Mouse (Mus musculus) bone marrow macrophage, adult 2 months (primary cell): ENCODE measurements at regions not wholly inside any gene's neighbourhood (a gene's known extent, or its start where the extent isn't known, plus 50 kb on each side); places are given as distances from the start of the nearest gene placed in this dataset.

Source experiments
- H3K27ac ChIP-seq: 2 replicates; pipeline ENCODE4 v1.5.1; 2012; ENCODE audit warnings: low read depth, low read length; ENCODE audit not compliant: insufficient read depth
- H3K4me1 ChIP-seq: 2 replicates; pipeline ENCODE4 v1.6.1; 2012; ENCODE audit warnings: low read length; ENCODE audit not compliant: control insufficient read depth, insufficient read depth
- H3K4me3 ChIP-seq: 2 replicates; pipeline ENCODE4 v1.5.1; 2012; ENCODE audit warnings: mild to moderate bottlenecking, low read length, moderate library complexity; ENCODE audit not compliant: insufficient read depth
- CTCF ChIP-seq: IDR thresholded peaks from 2 replicates; pipeline ENCODE4 v1.5.1; 2012; ENCODE audit warnings: low read depth, mild to moderate bottlenecking, low read length, moderate library complexity
- POLR2A ChIP-seq: IDR thresholded peaks from 2 replicates; pipeline ENCODE4 v1.6.1; 2012; ENCODE audit warnings: mild to moderate bottlenecking, low read depth, low read length, borderline replicate concordance

DNA sequence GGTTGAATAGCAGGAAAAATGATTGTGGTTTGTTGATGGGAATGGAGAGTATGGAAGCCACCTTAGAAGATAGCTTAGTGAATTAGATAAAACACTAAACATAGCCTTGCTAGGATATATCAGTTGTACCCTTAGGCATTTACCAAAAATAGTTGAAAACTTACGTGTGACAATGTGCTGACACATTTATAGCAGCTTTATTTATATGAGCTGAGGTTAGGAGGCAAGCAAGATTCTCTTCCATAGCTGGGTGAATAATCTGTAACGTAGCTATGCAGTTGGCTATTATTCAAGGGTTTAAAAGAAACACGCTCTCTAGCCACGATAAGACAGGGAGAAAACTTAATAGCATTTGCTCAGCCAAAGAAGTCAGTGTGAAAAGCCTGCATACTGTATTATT, 685.4 kb downstream of the Hs3st4 start:
- TF ChIP-seq CTCF (no peak), POLR2A (no peak)
- Histone ChIP-seq H3K27ac (no peak overlapping the region), H3K4me3 (no peak overlapping the region), H3K4me1 (no peaks in the 10 kb centered on the region)

DNA sequence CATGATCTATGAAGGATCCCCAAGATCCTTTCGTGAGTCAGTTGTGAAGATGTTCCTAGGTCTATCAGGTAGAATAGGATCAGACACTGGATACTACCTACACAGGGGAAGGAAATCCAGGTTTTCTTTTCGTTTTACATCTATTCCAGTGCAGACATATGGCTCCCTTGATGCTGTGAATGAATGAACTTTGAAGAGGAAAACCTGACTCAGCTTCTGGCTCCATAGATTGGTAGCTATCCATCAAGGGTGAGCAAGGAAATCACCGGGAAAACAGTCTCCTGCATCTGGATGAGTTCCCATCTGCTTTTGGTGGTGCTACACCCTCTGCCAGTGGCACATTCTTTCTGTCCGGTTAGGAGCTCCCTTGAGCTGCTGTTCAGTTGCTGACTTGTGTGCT, 687.8 kb downstream of the Hs3st4 start:
- Histone ChIP-seq H3K27ac (no peak overlapping the region), H3K4me1 (no peaks in the 10 kb centered on the region), H3K4me3 (no peak overlapping the region)
- TF ChIP-seq CTCF (no peak), POLR2A (no peak)

DNA sequence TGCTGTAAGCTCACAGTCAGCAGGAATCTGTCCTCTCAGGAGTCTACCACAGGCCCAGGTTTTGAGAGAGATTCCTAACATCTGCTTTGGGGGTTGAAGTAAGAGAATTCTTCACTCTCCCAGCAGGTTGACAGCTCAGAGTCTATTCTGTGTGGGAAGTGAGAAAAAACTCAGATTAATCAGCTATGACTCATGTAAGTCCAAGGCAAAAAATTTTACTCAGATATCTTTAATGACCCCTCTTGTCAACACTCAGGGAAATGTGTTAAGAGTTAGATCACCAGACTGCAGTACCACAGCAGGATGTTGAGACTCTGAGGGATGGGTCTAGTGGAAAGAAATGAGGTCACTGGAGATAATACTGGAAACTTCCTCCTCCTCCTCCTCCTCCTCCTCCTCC, 688.4 kb downstream of the Hs3st4 start:
- no peak overlapping the region for H3K27ac ChIP-seq
- no peaks in the 10 kb centered on the region for H3K4me1 ChIP-seq
- no peak for TF ChIP-seq POLR2A
- TF ChIP-seq CTCF, result no peak
- no peak overlapping the region for H3K4me3 ChIP-seq

DNA sequence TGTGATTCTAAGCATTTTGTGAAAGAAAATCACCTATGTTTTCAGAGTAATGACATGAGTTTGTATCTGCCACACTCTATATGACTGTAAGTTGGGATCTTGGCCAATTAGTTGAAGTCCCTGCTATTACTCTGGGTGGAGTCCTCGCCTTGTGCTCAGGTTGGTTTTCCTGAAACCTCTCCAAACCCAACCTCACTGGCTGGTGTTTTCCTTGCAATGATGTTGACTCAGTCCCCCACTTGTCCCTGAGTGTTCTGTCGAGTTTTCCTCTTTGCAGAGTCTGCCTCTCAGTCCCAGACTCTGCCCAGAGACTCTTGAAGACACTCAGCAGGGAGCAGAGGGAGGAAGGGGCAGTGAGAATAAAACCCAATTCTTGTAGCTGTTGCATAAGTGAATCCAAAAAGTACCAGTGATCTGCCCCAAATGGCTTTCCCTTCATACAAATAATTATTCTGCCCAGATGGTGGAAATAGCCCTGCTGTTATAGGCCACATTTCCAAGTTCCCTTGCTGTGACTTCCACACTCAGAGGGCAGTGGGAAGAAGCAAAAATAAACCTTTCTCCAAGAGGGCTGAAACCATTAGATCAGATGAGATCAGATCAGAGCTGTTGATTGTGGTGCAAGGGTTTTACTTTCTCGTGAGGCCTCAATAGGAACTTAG, 694.3 kb downstream of the Hs3st4 start:
- H3K27ac ChIP-seq, result no peak overlapping the region
- TF ChIP-seq CTCF (no peak), POLR2A (no peak)

DNA sequence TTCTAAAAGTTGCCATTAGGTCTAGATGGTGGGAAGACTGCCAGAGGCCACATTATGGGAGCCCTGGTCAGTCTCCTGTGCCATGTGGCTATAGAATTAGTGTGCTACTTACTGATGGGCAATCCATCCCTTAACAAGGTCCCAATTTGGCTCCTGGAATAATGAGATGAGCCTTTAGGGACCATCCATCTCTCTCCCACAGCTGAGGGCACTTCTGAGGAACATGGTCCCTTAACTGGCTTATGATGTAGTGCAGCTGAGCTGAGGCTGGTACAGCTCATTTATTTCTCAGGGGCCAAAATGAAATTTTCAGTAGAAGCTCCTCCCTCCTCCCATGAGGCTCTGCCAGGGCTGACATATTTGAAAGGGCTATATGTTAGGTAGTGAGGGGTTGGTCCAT, 697.9 kb downstream of the Hs3st4 start:
- H3K27ac ChIP-seq, result no peak overlapping the region
- TF ChIP-seq CTCF, result no peak
- TF ChIP-seq POLR2A, result no peak

More for the DNA sequence above, 694.3 kb downstream of the Hs3st4 start:
- Histone ChIP-seq H3K4me3 (no peak overlapping the region), H3K4me1 (no peaks in the 10 kb centered on the region)

DNA sequence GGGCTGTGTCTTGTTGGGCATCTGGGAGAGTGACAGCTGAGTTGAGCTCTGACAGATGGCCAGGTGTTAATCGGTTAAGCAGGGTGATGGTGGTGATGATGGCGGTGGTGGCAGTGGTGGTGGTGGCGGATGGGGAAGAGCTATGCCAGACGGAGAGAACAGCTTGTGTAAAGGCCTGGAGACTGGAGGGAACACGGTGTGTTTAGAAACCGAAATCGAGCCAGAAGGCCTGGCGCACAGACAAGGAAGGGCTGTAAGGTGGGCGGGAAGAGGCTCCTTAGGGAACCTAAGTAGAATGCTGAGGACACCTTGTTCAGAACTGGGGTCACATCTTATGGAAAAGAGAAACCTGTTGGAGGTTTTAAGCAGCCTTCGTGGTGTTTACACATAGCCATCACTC, 698.5 kb downstream of the Hs3st4 start:
- Histone ChIP-seq H3K4me1 (no peaks in the 10 kb centered on the region), H3K27ac (no peak overlapping the region), H3K4me3 (no peak overlapping the region)
- TF ChIP-seq POLR2A, result no peak
- TF ChIP-seq CTCF, result no peak

More for the DNA sequence above, 697.9 kb downstream of the Hs3st4 start:
- Histone ChIP-seq H3K4me3 (no peak overlapping the region), H3K4me1 (no peaks in the 10 kb centered on the region)

DNA sequence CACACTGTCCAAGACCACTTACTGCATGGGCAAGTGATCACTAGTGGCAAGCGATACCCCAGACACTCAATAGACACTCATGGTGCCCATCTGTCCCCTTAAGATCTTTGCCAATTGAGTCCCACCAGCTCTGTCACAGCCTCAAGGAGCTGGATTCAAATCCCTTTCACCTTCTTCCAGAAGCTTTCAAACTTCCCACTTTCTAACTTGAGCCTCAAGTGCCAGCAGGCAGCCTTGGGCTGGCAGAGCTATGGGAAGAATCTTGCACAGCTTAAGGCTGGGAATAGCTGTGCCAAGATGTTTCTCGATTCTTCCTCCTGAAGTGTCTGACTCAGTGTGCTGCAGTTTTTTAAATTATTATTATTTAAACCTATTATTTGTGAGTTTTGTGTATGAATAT, 699.2 kb downstream of the Hs3st4 start:
- H3K4me3 ChIP-seq, result no peak overlapping the region
- no peak overlapping the region for H3K27ac ChIP-seq
- no peak for TF ChIP-seq CTCF
- H3K4me1 ChIP-seq, result no peaks in the 10 kb centered on the region

DNA sequence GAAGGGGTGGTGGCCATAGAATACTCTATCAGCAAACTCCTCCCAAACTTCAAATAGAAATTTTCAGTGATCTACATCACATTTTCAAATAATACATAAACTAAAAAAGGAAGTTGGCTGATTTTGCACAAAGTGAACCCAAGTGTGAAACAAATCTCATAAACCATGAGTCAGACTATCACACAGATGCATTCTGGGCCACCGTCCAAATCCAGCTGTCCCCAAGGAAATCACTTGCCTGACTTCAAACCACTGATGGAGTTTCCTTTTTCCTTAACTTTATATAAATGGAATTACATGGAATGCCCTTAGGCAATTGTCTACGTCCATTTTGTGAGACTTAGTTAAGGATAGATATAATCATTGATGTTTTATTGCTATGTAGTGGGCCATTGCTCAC, 702.8 kb downstream of the Hs3st4 start:
- H3K27ac ChIP-seq, result no peak overlapping the region
- H3K4me1 ChIP-seq, result no peaks in the 10 kb centered on the region
- TF ChIP-seq CTCF (no peak), POLR2A (no peak)
- no peak overlapping the region for H3K4me3 ChIP-seq

DNA sequence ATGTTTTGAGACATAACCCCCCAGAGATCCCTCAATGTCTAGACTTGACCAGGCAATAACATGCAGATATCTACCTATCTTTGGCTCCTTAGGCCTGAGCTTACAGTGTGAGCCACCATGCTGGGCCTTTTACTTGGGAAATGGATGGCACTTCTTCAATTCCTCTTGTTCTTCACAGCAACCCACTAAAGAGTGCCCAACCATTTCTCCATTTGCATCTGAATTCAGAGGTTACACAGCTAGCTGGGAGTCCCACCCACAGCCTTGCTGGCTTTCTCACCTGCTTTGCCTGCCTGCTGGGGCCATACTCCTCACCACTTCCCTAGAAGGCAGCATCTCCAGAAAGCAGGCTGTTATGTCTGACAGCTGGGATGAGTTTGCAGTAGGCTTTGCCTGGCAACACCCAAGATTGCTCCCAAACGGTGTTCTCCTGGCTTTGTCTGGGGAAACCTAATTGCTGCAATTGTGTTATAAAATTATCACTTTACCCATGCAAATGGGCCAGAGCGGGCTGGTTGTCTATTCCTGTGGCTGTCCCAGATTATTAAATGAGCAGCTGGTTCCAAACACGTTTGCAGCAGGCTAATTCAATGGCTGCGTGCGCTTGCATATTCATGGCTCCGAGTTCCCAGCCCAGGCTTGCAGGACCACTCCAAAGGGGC, 721.6 kb downstream of the Hs3st4 start:
- Histone ChIP-seq H3K4me3 (no peak overlapping the region), H3K27ac (no peak overlapping the region), H3K4me1 (no peaks in the 10 kb centered on the region)
- no peak for TF ChIP-seq POLR2A
- TF ChIP-seq CTCF, result no peak

DNA sequence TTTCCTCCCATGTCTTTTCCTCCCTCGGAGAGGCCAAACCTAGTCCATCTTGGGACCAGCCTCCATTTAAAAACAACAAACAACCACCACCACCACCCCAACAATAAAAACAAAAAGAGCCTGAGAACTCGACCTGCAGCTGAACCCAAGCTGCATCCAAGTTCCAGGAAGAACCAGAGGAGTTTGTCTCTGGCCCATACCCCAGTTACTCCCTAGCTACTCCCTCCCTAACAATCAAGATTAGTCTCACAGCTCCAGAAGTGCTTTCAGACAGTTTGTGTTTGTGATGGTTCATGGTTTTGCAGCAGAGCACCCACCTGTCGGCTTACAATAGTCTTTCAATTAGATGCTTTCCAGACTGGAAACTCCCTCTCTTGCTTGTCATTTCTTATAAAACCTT, 724.5 kb downstream of the Hs3st4 start:
- no peak overlapping the region for H3K4me3 ChIP-seq
- no peak for TF ChIP-seq POLR2A
- H3K27ac ChIP-seq, result no peak overlapping the region

More for the DNA sequence above, 724.5 kb downstream of the Hs3st4 start:
- no peaks in the 10 kb centered on the region for H3K4me1 ChIP-seq
